Mouse (Mus musculus): ENCODE data around the gene Ppp1r9b. TPM values are rescaled to one million over a fixed set of nuclear protein-coding genes. Genes with fewer than 3 reads are reported as not detected.

Ppp1r9b gene
- polyA plus RNA-seq, 1 experiment = 42.4 TPM

DNA sequence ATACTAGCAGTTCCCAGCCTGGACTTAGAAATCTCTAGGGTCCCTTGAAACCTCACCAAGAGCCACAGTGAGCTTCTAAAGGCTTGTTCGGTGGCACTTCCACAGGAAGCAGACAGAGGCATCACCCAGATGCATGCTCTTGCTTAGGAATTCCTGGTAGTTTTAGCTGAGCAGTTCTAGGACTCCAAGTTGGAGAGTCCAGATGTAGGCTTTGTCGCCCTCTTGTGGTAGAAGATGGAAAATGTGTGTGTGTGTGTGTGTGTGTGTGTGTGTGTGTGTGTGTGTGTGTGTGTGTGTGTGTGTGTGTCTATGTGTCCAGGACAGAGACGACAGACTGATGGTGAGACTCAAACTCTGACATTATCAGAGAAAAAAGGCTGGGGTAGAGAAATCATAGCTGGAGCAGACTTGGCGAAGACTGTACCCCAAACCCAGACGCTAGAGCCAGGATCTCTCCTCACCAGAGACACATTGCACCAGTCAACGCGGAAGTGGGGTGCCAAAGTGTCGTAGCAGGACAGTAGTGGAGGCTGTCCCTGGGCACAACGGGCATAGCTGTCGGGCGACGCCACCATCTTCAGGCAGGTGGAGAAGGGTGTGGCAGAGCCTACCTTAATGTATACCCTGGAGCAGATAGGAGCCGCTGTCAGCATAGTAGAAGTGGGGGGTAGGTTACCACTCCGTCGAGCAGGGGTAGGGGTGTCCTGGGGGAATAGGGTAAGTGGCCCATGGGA, 20.5 kb upstream of the Ppp1r9b start:
- Histone ChIP-seq H3K27me3 (ENCODE audit: control insufficient read depth, insufficient read depth, insufficient read length) (no peaks in the 10 kb centered on the region), H3K79me2 (ENCODE audit: control insufficient read depth, insufficient read depth) (peaks cover 5% of the 10 kb centered on the region), H3K4me3 (no peak overlapping the region), H3K36me3 (ENCODE audit: control insufficient read depth, insufficient read depth) (no peaks in the 10 kb centered on the region), H3ac (ENCODE audit: control insufficient read depth, insufficient read length) (no peak overlapping the region), H3K4me2 (ENCODE audit: low read depth) (peak overlapping the region; percentile 52)
- TF ChIP-seq USF1 (IDR thresholded peaks at IDR 0.05; ENCODE audit: low read depth) (no peak), TCF3 (IDR thresholded peaks at IDR 0.05; ENCODE audit: insufficient read length, low read depth) (no peak), POLR2A (IDR thresholded peaks at IDR 0.05; ENCODE audit: insufficient read length, low read depth) (no peak), E2F4 (IDR thresholded peaks at IDR 0.05; ENCODE audit: insufficient read depth) (no peak), REST (IDR thresholded peaks at IDR 0.05; ENCODE audit: insufficient read depth, insufficient read length) (no peak), TCF12 (IDR thresholded peaks at IDR 0.05; ENCODE audit: insufficient read depth, poor library complexity, severe bottlenecking) (no peak), MYOD1 (IDR thresholded peaks at IDR 0.05; ENCODE audit: control insufficient read depth in 1 of 3, insufficient read length in 2 of 3, low read depth in 2 of 3) (no peak), POLR2AphosphoS2 (IDR thresholded peaks at IDR 0.05; ENCODE audit: insufficient read length, low read depth) (no peak), SRF (IDR thresholded peaks at IDR 0.05; ENCODE audit: control insufficient read depth, insufficient read length, low read depth) (no peak), MAX (IDR thresholded peaks at IDR 0.05; ENCODE audit: low read depth) (no peak), CEBPB (IDR thresholded peaks at IDR 0.05; ENCODE audit: insufficient read depth, poor library complexity, severe bottlenecking) (no peak), MYOG (IDR thresholded peaks at IDR 0.05; ENCODE audit: control insufficient read depth in 1 of 3, insufficient read depth in 1 of 3, insufficient read length in 2 of 3, low read depth in 2 of 3) (no peak)

DNA sequence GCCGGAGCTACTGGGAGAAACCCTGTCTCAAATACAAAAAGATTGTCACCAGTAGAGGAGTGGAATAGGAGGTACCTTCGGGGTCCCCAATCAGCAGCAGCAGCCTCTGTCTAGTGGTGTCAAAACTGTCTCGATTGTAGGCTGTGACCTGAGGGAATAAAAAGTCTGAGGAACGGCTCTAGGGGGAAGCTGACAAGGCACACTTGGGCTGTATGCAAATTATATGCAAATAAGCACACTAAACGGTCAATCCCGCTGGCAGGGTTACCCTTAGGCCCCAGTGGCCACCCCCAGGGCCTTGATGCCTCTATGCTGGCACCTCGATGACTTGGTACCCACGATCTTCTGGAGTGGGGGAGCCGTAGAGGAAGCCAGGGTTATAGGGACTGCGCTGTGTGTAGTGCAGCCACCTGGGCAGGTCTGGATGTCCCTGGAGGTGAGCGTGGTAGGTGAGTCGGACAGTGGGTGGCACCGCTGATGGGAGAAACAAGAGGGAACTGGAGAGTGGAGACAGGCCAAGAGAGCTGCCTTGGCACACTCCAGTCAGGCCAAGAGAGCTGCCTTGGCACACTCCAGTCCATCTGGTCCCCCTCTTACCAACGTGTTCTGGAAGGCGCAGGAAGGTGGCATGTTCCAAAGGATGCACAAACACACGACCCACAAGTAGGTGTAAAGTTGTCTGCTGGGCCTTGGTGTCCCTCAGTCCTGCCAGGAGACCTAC, 18.8 kb upstream of the Ppp1r9b start:
- H3K27me3 ChIP-seq (ENCODE audit: control insufficient read depth, insufficient read depth, insufficient read length) = no peaks in the 10 kb centered on the region
- H3K79me2 ChIP-seq (ENCODE audit: control insufficient read depth, insufficient read depth) = peaks cover 5% of the 10 kb centered on the region
- no peaks in the 10 kb centered on the region for H3K36me3 ChIP-seq (ENCODE audit: control insufficient read depth, insufficient read depth)
- peak overlapping the region; percentile 90 for H3K4me2 ChIP-seq (ENCODE audit: low read depth)
- peak overlapping the region; percentile 30 for H3K4me3 ChIP-seq
- TF ChIP-seq MYOD1 (IDR thresholded peaks at IDR 0.05; ENCODE audit: control insufficient read depth in 1 of 3, insufficient read length in 2 of 3, low read depth in 2 of 3) (no peak), USF1 (IDR thresholded peaks at IDR 0.05; ENCODE audit: low read depth) (no peak), MYOG (IDR thresholded peaks at IDR 0.05; ENCODE audit: control insufficient read depth in 1 of 3, insufficient read depth in 1 of 3, insufficient read length in 2 of 3, low read depth in 2 of 3) (no peak), SRF (IDR thresholded peaks at IDR 0.05; ENCODE audit: control insufficient read depth, insufficient read length, low read depth) (no peak), MAX (IDR thresholded peaks at IDR 0.05; ENCODE audit: low read depth) (no peak), POLR2A (IDR thresholded peaks at IDR 0.05; ENCODE audit: insufficient read length, low read depth) (no peak), CEBPB (IDR thresholded peaks at IDR 0.05; ENCODE audit: insufficient read depth, poor library complexity, severe bottlenecking) (no peak), POLR2AphosphoS2 (IDR thresholded peaks at IDR 0.05; ENCODE audit: insufficient read length, low read depth) (no peak), TCF12 (IDR thresholded peaks at IDR 0.05; ENCODE audit: insufficient read depth, poor library complexity, severe bottlenecking) (no peak), E2F4 (IDR thresholded peaks at IDR 0.05; ENCODE audit: insufficient read depth) (no peak), REST (IDR thresholded peaks at IDR 0.05; ENCODE audit: insufficient read depth, insufficient read length) (no peak)
- H3ac ChIP-seq (ENCODE audit: control insufficient read depth, insufficient read length) = no peak overlapping the region

DNA sequence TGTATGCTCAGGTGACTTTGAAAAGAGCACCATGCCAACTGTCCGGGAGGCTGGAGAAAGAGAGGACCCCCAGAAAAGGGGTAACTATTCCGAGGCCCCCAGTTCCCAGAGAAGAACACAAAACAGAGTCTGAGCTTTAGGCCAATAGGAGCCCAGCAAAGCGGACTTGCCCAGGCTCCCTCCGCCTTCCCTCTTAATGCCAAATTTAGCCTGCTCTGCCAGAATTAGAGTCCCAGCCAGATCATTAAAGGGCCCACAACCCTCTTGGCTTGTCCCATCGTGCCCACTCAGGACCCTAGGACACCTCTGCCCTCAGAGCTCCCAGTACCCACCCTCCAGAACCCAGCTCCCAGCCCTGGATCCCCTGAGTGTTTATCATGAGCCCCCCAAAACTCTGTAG, 17.9 kb upstream of the Ppp1r9b start:
- no peak for TF ChIP-seq REST (IDR thresholded peaks at IDR 0.05; ENCODE audit: insufficient read depth, insufficient read length)
- TF ChIP-seq SRF (IDR thresholded peaks at IDR 0.05; ENCODE audit: control insufficient read depth, insufficient read length, low read depth) = peak; percentile 77
- H3K27me3 ChIP-seq (ENCODE audit: control insufficient read depth, insufficient read depth, insufficient read length) = no peaks in the 10 kb centered on the region
- H3ac ChIP-seq (ENCODE audit: control insufficient read depth, insufficient read length) = no peak overlapping the region
- H3K4me3 ChIP-seq = peak overlapping the region; percentile 30
- no peaks in the 10 kb centered on the region for H3K36me3 ChIP-seq (ENCODE audit: control insufficient read depth, insufficient read depth)
- H3K79me2 ChIP-seq (ENCODE audit: control insufficient read depth, insufficient read depth) = peaks cover 5% of the 10 kb centered on the region
- H3K4me2 ChIP-seq (ENCODE audit: low read depth) = peak overlapping the region; percentile 90

- peak; percentile 26 for TF ChIP-seq POLR2AphosphoS2 (IDR thresholded peaks at IDR 0.05; ENCODE audit: insufficient read length, low read depth)
- TF ChIP-seq SRF (IDR thresholded peaks at IDR 0.05; ENCODE audit: control insufficient read depth, insufficient read length, low read depth) = no peak
- TF ChIP-seq USF1 (IDR thresholded peaks at IDR 0.05; ENCODE audit: low read depth) = no peak
- TF ChIP-seq REST (IDR thresholded peaks at IDR 0.05; ENCODE audit: insufficient read depth, insufficient read length) = no peak
- peak; percentile 51 for TF ChIP-seq POLR2A (IDR thresholded peaks at IDR 0.05; ENCODE audit: insufficient read length, low read depth)
- peak; percentile 15 for TF ChIP-seq TCF12 (IDR thresholded peaks at IDR 0.05; ENCODE audit: insufficient read depth, poor library complexity, severe bottlenecking)
- TF ChIP-seq MYOG (IDR thresholded peaks at IDR 0.05; ENCODE audit: control insufficient read depth in 1 of 3, insufficient read depth in 1 of 3, insufficient read length in 2 of 3, low read depth in 2 of 3) = peak in 1 of 3 experiments; percentile 38
- no peak for TF ChIP-seq MAX (IDR thresholded peaks at IDR 0.05; ENCODE audit: low read depth)
- TF ChIP-seq E2F4 (IDR thresholded peaks at IDR 0.05; ENCODE audit: insufficient read depth) = no peak
- no peak for TF ChIP-seq TCF3 (IDR thresholded peaks at IDR 0.05; ENCODE audit: insufficient read length, low read depth)
- peak; percentile 83 to 95 (median 90) for TF ChIP-seq MYOD1 (IDR thresholded peaks at IDR 0.05; ENCODE audit: control insufficient read depth in 1 of 3, insufficient read length in 2 of 3, low read depth in 2 of 3)
- no peak for TF ChIP-seq CEBPB (IDR thresholded peaks at IDR 0.05; ENCODE audit: insufficient read depth, poor library complexity, severe bottlenecking)
- Histone ChIP-seq H3K4me2 (ENCODE audit: low read depth) (peak overlapping the region; percentile 90), H3K79me2 (ENCODE audit: control insufficient read depth, insufficient read depth) (peaks cover 5% of the 10 kb centered on the region), H3K36me3 (ENCODE audit: control insufficient read depth, insufficient read depth) (no peaks in the 10 kb centered on the region), H3K4me3 (peak overlapping the region; percentile 30), H3K27me3 (ENCODE audit: control insufficient read depth, insufficient read depth, insufficient read length) (no peaks in the 10 kb centered on the region), H3ac (ENCODE audit: control insufficient read depth, insufficient read length) (no peak overlapping the region)
These were observed 17.5 kb upstream of the Ppp1r9b start for GRCm38 (mm10) chr11:94973313-94973712.
